Mouse (Mus musculus): ENCODE results near the gene Zic1. TPM values are rescaled to one million over a fixed set of nuclear protein-coding genes. Genes with fewer than 3 reads are reported as not detected.

Gene Zic1
- polyA plus RNA-seq, 1 experiment from 2014 or later, result 30.5 TPM

GRCm38 (mm10) chr9:91361033-91361855 lies 4.4 kb downstream of the Zic1 start:
- ATAC-seq (ENCODE audit: low read depth), result no peak
- H3K27me3 ChIP-seq (ENCODE audit: control insufficient read depth, insufficient read depth, low read length), result peaks cover 7% of the 10 kb centered on the region
- no peaks in the 10 kb centered on the region for H3K9me3 ChIP-seq (ENCODE audit: control insufficient read depth, low read length)
- H3K4me2 ChIP-seq (ENCODE audit: low read depth, low read length), result peak overlapping the region; percentile 48
- peak overlapping the region; percentile 97 for H3K27ac ChIP-seq (ENCODE audit: low read depth, low read length)
- peak overlapping the region; percentile 92 for H3K9ac ChIP-seq (replicated peaks; ENCODE audit: low read depth, low read length)
- 2% methylated on average over 35 of the region's 35 CpGs for WGBS
- H3K4me1 ChIP-seq (ENCODE audit: control insufficient read depth, insufficient read depth, low read length), result no peaks in the 10 kb centered on the region; the same call in 1 of the 2 replicates
- H3K36me3 ChIP-seq (ENCODE audit: control insufficient read depth, insufficient read depth, low read length), result no peaks in the 10 kb centered on the region; the same call in 1 of the 2 replicates
- H3K4me3 ChIP-seq (ENCODE audit: low read depth, low read length), result peak overlapping the region; percentile 59

- Histone ChIP-seq H3K27ac (ENCODE audit: low read depth, low read length) (peak overlapping the region; percentile 97), H3K4me2 (ENCODE audit: low read depth, low read length) (peak overlapping the region; percentile 48), H3K4me1 (ENCODE audit: control insufficient read depth, insufficient read depth, low read length) (no peaks in the 10 kb centered on the region; the same call in 1 of the 2 replicates), H3K36me3 (ENCODE audit: control insufficient read depth, insufficient read depth, low read length) (no peaks in the 10 kb centered on the region; the same call in 1 of the 2 replicates), H3K9ac (replicated peaks; ENCODE audit: low read depth, low read length) (peak overlapping the region; percentile 92), H3K4me3 (ENCODE audit: low read depth, low read length) (peak overlapping the region; percentile 59), H3K9me3 (ENCODE audit: control insufficient read depth, low read length) (no peaks in the 10 kb centered on the region), H3K27me3 (ENCODE audit: control insufficient read depth, insufficient read depth, low read length) (peaks cover 7% of the 10 kb centered on the region)
- WGBS, result 2% methylated on average over 21 of the region's 21 CpGs
- no peak for ATAC-seq (ENCODE audit: low read depth)
Observed at GRCm38 (mm10) chr9:91360151-91361032, 5.2 kb downstream of the Zic1 start.

DNA sequence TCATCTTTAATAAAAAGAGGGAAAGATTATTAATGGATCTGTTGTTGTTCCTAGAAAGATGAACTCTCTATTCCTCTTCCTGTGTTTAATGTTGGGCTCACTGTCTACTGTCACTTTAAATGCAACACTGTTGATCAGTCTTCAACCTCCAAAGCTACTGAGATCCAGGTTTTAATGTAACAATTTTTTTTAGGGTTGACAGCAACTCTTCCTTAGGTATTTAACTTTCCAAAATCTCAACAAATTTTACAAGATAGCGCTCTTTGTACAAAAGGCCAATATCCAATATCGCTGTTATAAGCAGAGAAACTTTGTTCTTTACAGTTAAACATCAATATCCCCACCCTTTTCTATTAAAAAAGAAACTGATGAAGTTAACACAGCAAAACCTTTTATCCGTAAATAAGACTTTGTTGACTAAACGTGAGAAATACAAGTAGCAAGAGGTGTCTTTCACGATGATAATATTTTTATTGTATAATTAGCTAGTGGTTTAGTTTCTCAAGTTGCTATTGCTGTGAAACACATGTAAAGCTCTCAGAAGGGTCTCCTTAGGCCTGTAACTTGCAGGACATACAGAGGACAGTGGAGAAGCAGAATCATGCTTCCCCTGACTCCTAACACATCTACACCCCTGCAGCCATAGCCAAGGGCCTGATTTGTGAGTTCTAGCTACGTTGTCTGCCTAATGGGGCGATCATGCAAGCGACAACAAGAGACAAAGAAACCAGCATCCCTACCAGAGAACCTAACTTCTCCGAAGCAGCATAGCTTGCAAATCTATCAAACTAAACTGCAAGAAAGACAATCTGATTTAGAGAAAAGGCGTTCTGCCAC lies 6.5 kb downstream of the Zic1 start:
- peak overlapping the region; percentile 68 for H3K9ac ChIP-seq (replicated peaks; ENCODE audit: low read depth, low read length)
- peak overlapping the region; percentile 59 for H3K4me2 ChIP-seq (ENCODE audit: low read depth, low read length)
- no peak for ATAC-seq (ENCODE audit: low read depth)
- no peaks in the 10 kb centered on the region for H3K9me3 ChIP-seq (ENCODE audit: control insufficient read depth, low read length)
- H3K36me3 ChIP-seq (ENCODE audit: control insufficient read depth, insufficient read depth, low read length), result no peaks in the 10 kb centered on the region; the same call in 1 of the 2 replicates
- peaks cover 6% of the 10 kb centered on the region; the same call in 1 of the 2 replicates for H3K4me1 ChIP-seq (ENCODE audit: control insufficient read depth, insufficient read depth, low read length)
- peaks cover 10% of the 10 kb centered on the region for H3K27me3 ChIP-seq (ENCODE audit: control insufficient read depth, insufficient read depth, low read length)
- H3K4me3 ChIP-seq (ENCODE audit: low read depth, low read length), result peak overlapping the region; percentile 38
- 10% methylated on average over 10 of the region's 10 CpGs for WGBS
- peak overlapping the region; percentile 84 for H3K27ac ChIP-seq (ENCODE audit: low read depth, low read length)

DNA sequence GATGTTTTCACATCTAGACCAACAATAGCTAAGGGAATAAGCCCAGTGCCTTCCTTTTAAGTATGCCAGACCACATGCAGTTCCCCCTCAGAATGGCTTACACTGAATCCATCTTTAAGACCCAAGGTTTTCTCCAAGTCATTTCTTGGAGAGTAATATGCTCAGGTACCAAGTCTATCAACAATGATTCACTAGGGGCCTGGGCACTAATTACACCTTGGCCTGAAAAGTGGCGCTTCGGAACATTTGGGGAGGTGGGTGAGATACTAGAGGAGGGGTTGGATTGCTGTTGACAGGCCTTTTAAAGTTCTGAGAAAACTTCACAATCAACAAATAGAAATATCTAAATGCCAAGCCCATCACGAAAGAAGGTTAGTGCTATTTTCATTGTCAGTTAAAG lies 8.3 kb downstream of the Zic1 start:
- H3K36me3 ChIP-seq (ENCODE audit: control insufficient read depth, insufficient read depth, low read length), result no peaks in the 10 kb centered on the region
- H3K9me3 ChIP-seq (ENCODE audit: control insufficient read depth, low read length), result no peaks in the 10 kb centered on the region
- no peak overlapping the region; the same call in 1 of the 2 replicates for H3K9ac ChIP-seq (replicated peaks; ENCODE audit: low read depth, low read length)
- H3K27ac ChIP-seq (ENCODE audit: low read depth, low read length), result no peak overlapping the region; the same call in 1 of the 2 replicates
- peak overlapping the region; percentile 30 for H3K4me2 ChIP-seq (ENCODE audit: low read depth, low read length)
- 20% methylated on average over 3 of the region's 3 CpGs for WGBS
- no peak for ATAC-seq (ENCODE audit: low read depth)
- H3K27me3 ChIP-seq (ENCODE audit: control insufficient read depth, insufficient read depth, low read length), result peaks cover 10% of the 10 kb centered on the region
- H3K4me3 ChIP-seq (ENCODE audit: low read depth, low read length), result peak overlapping the region; percentile 7; the same call in 1 of the 2 replicates
- peaks cover 9% of the 10 kb centered on the region; the same call in 1 of the 2 replicates for H3K4me1 ChIP-seq (ENCODE audit: control insufficient read depth, insufficient read depth, low read length)

DNA sequence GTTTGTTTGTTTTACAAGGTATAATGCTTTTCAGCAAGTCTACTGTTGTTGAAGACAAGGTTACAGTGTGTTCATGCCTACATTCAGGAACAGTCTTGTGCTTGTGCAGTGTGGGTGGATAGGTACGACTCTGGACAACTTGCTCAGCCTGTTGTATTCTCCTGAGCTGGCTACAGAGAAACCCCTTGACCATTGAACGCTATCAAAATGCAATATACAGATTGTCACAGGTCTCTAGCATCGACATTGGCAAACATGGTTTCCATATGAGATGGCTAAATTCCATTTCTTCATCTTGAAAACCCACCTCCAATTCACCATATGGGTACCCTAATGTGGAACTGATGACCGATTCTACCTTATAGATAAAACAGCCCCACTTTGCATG lies 9.3 kb downstream of the Zic1 start:
- Histone ChIP-seq H3K9me3 (ENCODE audit: control insufficient read depth, low read length) (no peaks in the 10 kb centered on the region), H3K27ac (ENCODE audit: low read depth, low read length) (peak overlapping the region; percentile 34; the same call in 1 of the 2 replicates), H3K9ac (replicated peaks; ENCODE audit: low read depth, low read length) (no peak overlapping the region), H3K4me1 (ENCODE audit: control insufficient read depth, insufficient read depth, low read length) (peaks cover 9% of the 10 kb centered on the region; the same call in 1 of the 2 replicates), H3K4me3 (ENCODE audit: low read depth, low read length) (no peak overlapping the region), H3K36me3 (ENCODE audit: control insufficient read depth, insufficient read depth, low read length) (no peaks in the 10 kb centered on the region), H3K27me3 (ENCODE audit: control insufficient read depth, insufficient read depth, low read length) (peaks cover 11% of the 10 kb centered on the region), H3K4me2 (ENCODE audit: low read depth, low read length) (peak overlapping the region; percentile 47; the same call in 1 of the 2 replicates)
- WGBS, result 8% methylated on average over 4 of the region's 4 CpGs
- no peak for ATAC-seq (ENCODE audit: low read depth)

DNA sequence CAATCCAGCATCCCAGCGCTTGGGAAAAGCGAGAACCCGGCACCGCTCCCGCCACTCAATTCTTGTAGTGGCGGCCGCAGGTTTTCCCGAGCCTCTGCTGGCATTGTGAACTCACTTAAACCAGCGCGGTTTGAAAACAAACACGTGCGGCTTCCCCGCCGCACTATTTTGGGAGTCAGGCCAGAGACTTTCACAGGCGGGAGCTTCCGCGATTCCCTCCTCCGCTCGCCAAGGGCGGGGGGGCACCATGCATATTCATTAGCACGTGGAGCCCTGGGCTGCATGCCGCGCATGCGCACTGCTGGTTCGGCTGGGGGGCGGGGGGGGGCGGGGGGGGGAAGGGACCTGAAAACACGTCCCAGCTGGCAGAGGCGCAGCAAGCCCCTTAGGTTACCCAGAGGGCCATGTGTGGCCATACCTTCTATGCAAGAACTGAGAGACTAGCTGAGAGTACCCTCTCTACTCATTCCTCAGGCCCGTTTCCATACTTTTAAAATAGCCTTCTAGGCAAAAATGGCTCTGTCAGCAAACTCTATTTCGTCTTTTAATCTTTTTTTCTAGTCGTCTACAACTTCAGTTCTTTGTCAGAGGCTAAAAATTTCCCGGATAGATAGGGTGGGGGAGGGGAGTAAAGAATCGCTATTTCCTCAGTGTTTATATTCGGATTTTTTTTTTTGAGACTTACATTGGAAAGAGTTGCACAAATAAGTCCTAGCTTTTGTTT lies 9.8 kb downstream of the Zic1 start:
- Histone ChIP-seq H3K9ac (replicated peaks; ENCODE audit: low read depth, low read length) (peak overlapping the region; percentile 21), H3K36me3 (ENCODE audit: control insufficient read depth, insufficient read depth, low read length) (no peaks in the 10 kb centered on the region), H3K9me3 (ENCODE audit: control insufficient read depth, low read length) (no peaks in the 10 kb centered on the region), H3K4me3 (ENCODE audit: low read depth, low read length) (peak overlapping the region; percentile 27), H3K4me2 (ENCODE audit: low read depth, low read length) (peak overlapping the region; percentile 47), H3K27me3 (ENCODE audit: control insufficient read depth, insufficient read depth, low read length) (peaks cover 15% of the 10 kb centered on the region), H3K27ac (ENCODE audit: low read depth, low read length) (peak overlapping the region; percentile 83), H3K4me1 (ENCODE audit: control insufficient read depth, insufficient read depth, low read length) (peaks cover 9% of the 10 kb centered on the region; the same call in 1 of the 2 replicates)
- under 1% methylated on average over 33 of the region's 35 CpGs for WGBS
- peak; percentile 75 for ATAC-seq (ENCODE audit: low read depth)

DNA sequence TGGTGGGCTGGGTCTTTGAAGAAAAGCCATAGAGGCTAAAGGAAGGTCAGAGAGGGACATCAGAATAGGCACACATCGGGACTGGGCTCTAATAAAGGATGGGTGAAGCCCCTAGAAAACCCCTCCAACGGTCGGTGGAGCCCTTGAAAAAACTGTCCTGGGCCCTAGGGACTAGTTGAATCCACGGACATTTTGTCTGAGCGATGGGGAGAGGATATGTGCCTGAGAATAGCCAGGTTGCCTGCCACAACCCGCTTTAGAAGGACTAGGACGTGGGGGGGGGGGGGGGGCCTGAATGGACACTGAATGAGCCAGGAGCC lies 10.4 kb downstream of the Zic1 start:
- H3K27ac ChIP-seq (ENCODE audit: low read depth, low read length), result peak overlapping the region; percentile 83
- under 1% methylated on average over 7 of the region's 7 CpGs for WGBS
- peak overlapping the region; percentile 27 for H3K4me3 ChIP-seq (ENCODE audit: low read depth, low read length)
- no peaks in the 10 kb centered on the region for H3K9me3 ChIP-seq (ENCODE audit: control insufficient read depth, low read length)
- H3K27me3 ChIP-seq (ENCODE audit: control insufficient read depth, insufficient read depth, low read length), result peaks cover 17% of the 10 kb centered on the region
- H3K4me1 ChIP-seq (ENCODE audit: control insufficient read depth, insufficient read depth, low read length), result peaks cover 9% of the 10 kb centered on the region; the same call in 1 of the 2 replicates
- H3K9ac ChIP-seq (replicated peaks; ENCODE audit: low read depth, low read length), result peak overlapping the region; percentile 21
- no peaks in the 10 kb centered on the region for H3K36me3 ChIP-seq (ENCODE audit: control insufficient read depth, insufficient read depth, low read length)
- H3K4me2 ChIP-seq (ENCODE audit: low read depth, low read length), result peak overlapping the region; percentile 47
- ATAC-seq (ENCODE audit: low read depth), result no peak

Measured in neural tube, embryonic 14.5 days (tissue).